Mouse (Mus musculus) erythroid progenitor cell, adult 5-6 weeks (primary cell): ENCODE results near the gene Pdzd8. TPM values are rescaled to one million over a fixed set of nuclear protein-coding genes. Genes with fewer than 3 reads are reported as not detected.

Experiments used
- total RNA-seq, 2 experiments: library from RNA; stranded (forward) in 1 of 2; stranded (reverse) in 1 of 2; fragments of 150-400 nt in 1 of 2; fragments of 186-747, 209-891 nt in 1 of 2; gene quantifications; 2 replicates each; pipeline versions ENCODE4 v1.2.3 to v1.2.4; 2015 to 2017; ENCODE audit warnings: low replicate concordance in 2 of 2

The Pdzd8 gene
- total RNA-seq, 2 experiments from 2014 or later, result 51.1 to 55.3 TPM

Other genes starting within 250 kb of the Pdzd8 start
- not detected in 2 replicates for gene Vax1, start 175.7 kb downstream of the Pdzd8 start, total RNA-seq (2015; ENCODE audit: low replicate concordance)
- not detected in 2 replicates for gene Vax1, start 175.7 kb downstream of the Pdzd8 start, total RNA-seq (2017; ENCODE audit: low replicate concordance)
- gene Kcnk18, start 126.6 kb downstream of the Pdzd8 start, total RNA-seq (2015; ENCODE audit: low replicate concordance), result not detected in 2 replicates
- not detected in 2 replicates for gene Kcnk18, start 126.6 kb downstream of the Pdzd8 start, total RNA-seq (2017; ENCODE audit: low replicate concordance)
- gene Slc18a2, start 84.9 kb downstream of the Pdzd8 start, total RNA-seq (2015; ENCODE audit: low replicate concordance), result 2.1 and 2.9 TPM in 2 replicates
- gene Slc18a2, start 84.9 kb downstream of the Pdzd8 start, total RNA-seq (2017; ENCODE audit: low replicate concordance), result 0.23 and 1.0 TPM in 2 replicates
- gene Rps12-ps3, start 23.5 kb downstream of the Pdzd8 start, total RNA-seq (2015; ENCODE audit: low replicate concordance), result 168 and 202 TPM in 2 replicates
- gene Rps12-ps3, start 23.5 kb downstream of the Pdzd8 start, total RNA-seq (2017; ENCODE audit: low replicate concordance), result 155 and 186 TPM in 2 replicates
- not detected in 2 replicates for gene Emx2, start 112.6 kb upstream of the Pdzd8 start, total RNA-seq (2015; ENCODE audit: low replicate concordance)
- gene Emx2, start 112.6 kb upstream of the Pdzd8 start, total RNA-seq (2017; ENCODE audit: low replicate concordance), result not detected in 2 replicates